Mouse (Mus musculus): ENCODE measurements at regions not wholly inside any gene's neighbourhood (a gene's known extent, or its start where the extent isn't known, plus 50 kb on each side); places are given as distances from the start of the nearest gene placed in this dataset.

GRCm38 (mm10) chr1:98268853-98269252, 152.1 kb upstream of the Slco6d1 start:
- no peak overlapping the region for H3K4me2 ChIP-seq
- H3K36me3 ChIP-seq (ENCODE audit: control insufficient read depth, insufficient read depth, low read length) = no peaks in the 10 kb centered on the region
- H3K27me3 ChIP-seq (ENCODE audit: control insufficient read depth, insufficient read depth, low read length) = no peaks in the 10 kb centered on the region
- no peak for DNase-seq (ENCODE audit: low spot score, missing footprints)
- no peak overlapping the region for H3K9ac ChIP-seq (ENCODE audit: low read length)
- H3K9me3 ChIP-seq (ENCODE audit: control insufficient read depth, low read length) = no peaks in the 10 kb centered on the region
- WGBS = 66% methylated on average over 2 of the region's 2 CpGs
- no peak overlapping the region for H3K27ac ChIP-seq (ENCODE audit: low read depth, low read length)
- no peaks in the 10 kb centered on the region for H3K4me1 ChIP-seq (ENCODE audit: control insufficient read depth, insufficient read depth, low read length)
- no peak for ATAC-seq (ENCODE audit: low FRiP score)
- H3K4me3 ChIP-seq (ENCODE audit: low read depth, low read length) = no peak overlapping the region

GRCm38 (mm10) chr1:98270212-98270611, 150.7 kb upstream of the Slco6d1 start:
- WGBS = 69% methylated on average over 1 of the region's 1 CpGs
- DNase-seq (ENCODE audit: low spot score, missing footprints) (no peak), ATAC-seq (ENCODE audit: low FRiP score) (no peak)
- no peaks in the 10 kb centered on the region for H3K36me3 ChIP-seq (ENCODE audit: control insufficient read depth, insufficient read depth, low read length)
- no peaks in the 10 kb centered on the region for H3K27me3 ChIP-seq (ENCODE audit: control insufficient read depth, insufficient read depth, low read length)
- H3K9ac ChIP-seq (ENCODE audit: low read length) = no peak overlapping the region
- no peak overlapping the region for H3K4me2 ChIP-seq
- H3K4me1 ChIP-seq (ENCODE audit: control insufficient read depth, insufficient read depth, low read length) = no peaks in the 10 kb centered on the region
- no peak overlapping the region for H3K27ac ChIP-seq (ENCODE audit: low read depth, low read length)
- H3K4me3 ChIP-seq (ENCODE audit: low read depth, low read length) = no peak overlapping the region
- no peaks in the 10 kb centered on the region for H3K9me3 ChIP-seq (ENCODE audit: control insufficient read depth, low read length)

DNA sequence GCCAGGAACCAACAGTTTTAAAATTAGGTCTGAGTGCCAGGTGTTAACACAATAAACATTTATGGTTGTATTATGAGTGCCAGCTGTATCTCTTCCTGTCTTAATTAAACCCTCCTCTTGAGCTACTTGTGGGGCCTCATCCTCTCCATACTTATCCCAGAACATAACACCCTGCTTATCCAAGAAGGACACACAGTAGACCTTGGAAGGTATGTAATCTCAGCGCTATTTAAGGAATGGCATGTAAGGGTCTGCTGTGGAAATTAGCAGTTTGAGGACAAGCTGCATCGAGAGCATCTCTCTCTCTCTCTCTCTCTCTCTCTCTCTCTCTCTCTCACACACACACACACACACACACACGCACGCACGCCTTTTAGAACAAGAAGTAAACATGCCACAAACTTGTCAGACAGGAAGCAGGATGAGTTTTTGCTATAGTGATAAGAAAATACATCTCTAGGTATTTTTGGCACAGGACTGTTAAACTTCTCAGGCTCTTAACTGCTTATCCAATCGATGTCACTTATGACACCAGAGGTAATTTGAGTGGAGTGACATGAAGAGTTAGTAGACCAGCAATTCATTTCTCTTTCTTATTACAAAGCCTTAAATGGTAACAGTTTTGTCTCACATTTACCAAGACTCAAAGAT, 146.8 kb upstream of the Slco6d1 start:
- no peaks in the 10 kb centered on the region for H3K36me3 ChIP-seq (ENCODE audit: control insufficient read depth, insufficient read depth, low read length)
- H3K4me1 ChIP-seq (ENCODE audit: control insufficient read depth, insufficient read depth, low read length) = no peaks in the 10 kb centered on the region
- H3K9me3 ChIP-seq (ENCODE audit: control insufficient read depth, low read length) = no peaks in the 10 kb centered on the region
- H3K4me2 ChIP-seq = no peak overlapping the region
- DNase-seq (ENCODE audit: low spot score, missing footprints) (no peak), ATAC-seq (ENCODE audit: low FRiP score) (no peak)
- no peak overlapping the region for H3K4me3 ChIP-seq (ENCODE audit: low read depth, low read length)
- H3K9ac ChIP-seq (ENCODE audit: low read length) = no peak overlapping the region
- H3K27ac ChIP-seq (ENCODE audit: low read depth, low read length) = no peak overlapping the region
- WGBS = 81% methylated on average over 6 of the region's 6 CpGs
- H3K27me3 ChIP-seq (ENCODE audit: control insufficient read depth, insufficient read depth, low read length) = no peaks in the 10 kb centered on the region

DNA sequence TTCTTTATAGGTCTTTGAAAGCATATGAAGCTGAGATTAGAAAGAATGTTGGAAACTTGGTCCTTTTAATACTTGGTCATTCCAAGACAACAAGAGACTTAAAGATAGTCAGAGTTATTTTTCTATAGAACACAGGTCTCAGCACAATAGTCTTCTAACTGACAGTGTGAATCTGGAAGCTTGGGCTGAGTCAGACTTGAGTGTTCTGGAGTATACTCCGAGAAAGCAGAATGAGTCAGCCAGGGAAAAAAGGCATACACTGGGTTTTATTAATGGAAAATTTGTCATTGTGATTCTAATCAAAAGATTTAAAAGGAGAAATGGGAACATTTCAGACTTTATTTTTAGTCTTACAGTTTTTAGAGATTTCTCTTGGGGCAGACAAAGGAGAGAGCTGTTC, 145.4 kb upstream of the Slco6d1 start:
- Histone ChIP-seq H3K4me1 (ENCODE audit: control insufficient read depth, insufficient read depth, low read length) (no peaks in the 10 kb centered on the region), H3K27ac (ENCODE audit: low read depth, low read length) (no peak overlapping the region), H3K9me3 (ENCODE audit: control insufficient read depth, low read length) (no peaks in the 10 kb centered on the region), H3K27me3 (ENCODE audit: control insufficient read depth, insufficient read depth, low read length) (no peaks in the 10 kb centered on the region), H3K4me2 (no peak overlapping the region), H3K4me3 (ENCODE audit: low read depth, low read length) (no peak overlapping the region), H3K9ac (ENCODE audit: low read length) (no peak overlapping the region), H3K36me3 (ENCODE audit: control insufficient read depth, insufficient read depth, low read length) (no peaks in the 10 kb centered on the region)
- ATAC-seq (ENCODE audit: low FRiP score) (no peak), DNase-seq (ENCODE audit: low spot score, missing footprints) (no peak)
- 85% methylated on average over 1 of the region's 1 CpGs for WGBS

GRCm38 (mm10) chr1:98279446-98280048, 141.4 kb upstream of the Slco6d1 start:
- Histone ChIP-seq H3K9ac (ENCODE audit: low read length) (no peak overlapping the region), H3K4me3 (ENCODE audit: low read depth, low read length) (no peak overlapping the region)
- 81% methylated on average over 2 of the region's 2 CpGs for WGBS

DNA sequence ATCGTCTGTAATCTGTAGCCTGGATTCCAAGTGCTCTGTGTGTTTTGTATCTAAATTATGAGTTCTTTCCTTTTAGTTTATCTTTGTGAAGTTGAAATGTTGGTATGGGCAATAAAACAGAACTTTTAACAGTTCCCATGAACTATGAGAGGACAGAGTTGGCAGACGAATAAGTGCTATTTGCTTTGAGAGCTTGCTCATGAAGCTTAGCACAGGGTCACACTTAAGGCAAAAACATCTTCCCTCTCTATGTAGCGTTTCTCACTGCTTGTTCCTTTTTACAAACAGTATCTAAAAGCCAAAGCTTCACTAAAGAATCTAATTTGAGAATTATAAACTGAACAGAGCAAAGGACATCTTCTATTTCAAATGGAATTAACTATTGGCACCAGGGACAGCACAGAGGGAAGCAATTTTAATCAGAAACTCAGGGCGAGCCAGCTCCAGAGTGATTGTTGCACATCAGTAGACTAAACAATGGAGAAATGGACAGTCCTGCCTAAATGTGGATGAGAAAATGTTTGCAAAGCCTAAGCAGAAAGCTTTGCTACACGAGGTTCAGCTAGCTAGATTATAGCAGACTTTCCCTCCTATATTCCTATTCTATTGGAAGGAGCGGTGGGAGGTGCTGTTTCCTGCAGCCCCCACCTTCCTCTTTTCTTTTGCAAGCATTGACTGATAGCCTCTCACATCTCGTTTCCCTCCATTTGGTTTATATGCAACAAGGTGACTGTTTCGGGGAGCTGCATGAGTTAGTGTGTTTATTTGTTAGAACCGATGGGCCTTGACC, 140.5 kb upstream of the Slco6d1 start:
- Histone ChIP-seq H3K4me3 (ENCODE audit: low read depth, low read length) (no peak overlapping the region), H3K27ac (ENCODE audit: low read depth, low read length) (no peak overlapping the region), H3K4me2 (no peak overlapping the region), H3K9ac (ENCODE audit: low read length) (no peak overlapping the region), H3K4me1 (ENCODE audit: control insufficient read depth, insufficient read depth, low read length) (no peaks in the 10 kb centered on the region), H3K9me3 (ENCODE audit: control insufficient read depth, low read length) (no peaks in the 10 kb centered on the region), H3K36me3 (ENCODE audit: control insufficient read depth, insufficient read depth, low read length) (no peaks in the 10 kb centered on the region), H3K27me3 (ENCODE audit: control insufficient read depth, insufficient read depth, low read length) (no peaks in the 10 kb centered on the region)
- no peak for ATAC-seq (ENCODE audit: low FRiP score)
- DNase-seq (ENCODE audit: low spot score, missing footprints) = no peak
- 80% methylated on average over 9 of the region's 9 CpGs for WGBS

More at GRCm38 (mm10) chr1:98279446-98280048, 141.4 kb upstream of the Slco6d1 start:
- Histone ChIP-seq H3K4me2 (no peak overlapping the region), H3K27me3 (ENCODE audit: control insufficient read depth, insufficient read depth, low read length) (no peaks in the 10 kb centered on the region), H3K27ac (ENCODE audit: low read depth, low read length) (no peak overlapping the region), H3K9me3 (ENCODE audit: control insufficient read depth, low read length) (no peaks in the 10 kb centered on the region), H3K36me3 (ENCODE audit: control insufficient read depth, insufficient read depth, low read length) (no peaks in the 10 kb centered on the region), H3K4me1 (ENCODE audit: control insufficient read depth, insufficient read depth, low read length) (no peaks in the 10 kb centered on the region)
- no peak for DNase-seq (ENCODE audit: low spot score, missing footprints)
- no peak for ATAC-seq (ENCODE audit: low FRiP score)

DNA sequence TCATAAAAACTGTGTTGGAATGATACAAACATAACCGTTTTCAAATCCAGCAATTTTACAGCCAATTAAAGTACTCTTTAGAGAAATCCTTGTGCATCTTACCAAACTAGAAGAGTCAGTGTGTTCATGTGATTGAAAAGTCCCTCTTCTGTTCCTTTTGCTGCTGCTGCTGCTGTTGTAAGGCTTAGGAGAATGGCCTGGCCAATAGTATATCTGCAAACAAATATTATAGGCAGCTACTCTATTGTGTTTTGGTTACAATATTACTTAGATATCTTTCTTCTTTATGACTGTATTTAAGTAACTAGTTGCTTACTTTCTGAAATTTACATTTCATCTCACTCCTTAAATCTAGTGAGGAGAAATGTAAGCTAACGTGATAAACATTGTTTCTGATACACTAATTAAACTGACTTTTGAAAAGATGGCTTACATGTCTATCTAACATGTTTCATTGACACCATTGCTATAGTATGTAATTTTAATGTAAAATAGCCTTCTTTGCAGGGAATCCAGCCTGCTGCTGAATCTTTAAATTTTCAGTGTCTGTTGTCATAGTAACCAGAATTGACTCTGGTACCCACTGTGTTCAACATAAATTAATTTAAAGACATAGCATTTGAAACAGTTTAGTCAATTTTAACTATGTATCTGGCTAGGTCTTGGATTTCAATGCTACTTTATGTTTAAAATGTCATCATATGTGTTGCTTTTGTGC, 139.7 kb upstream of the Slco6d1 start:
- Histone ChIP-seq H3K9ac (ENCODE audit: low read length) (no peak overlapping the region), H3K27me3 (ENCODE audit: control insufficient read depth, insufficient read depth, low read length) (no peaks in the 10 kb centered on the region), H3K27ac (ENCODE audit: low read depth, low read length) (no peak overlapping the region), H3K4me1 (ENCODE audit: control insufficient read depth, insufficient read depth, low read length) (no peaks in the 10 kb centered on the region), H3K4me2 (no peak overlapping the region), H3K9me3 (ENCODE audit: control insufficient read depth, low read length) (no peaks in the 10 kb centered on the region), H3K4me3 (ENCODE audit: low read depth, low read length) (no peak overlapping the region), H3K36me3 (ENCODE audit: control insufficient read depth, insufficient read depth, low read length) (no peaks in the 10 kb centered on the region)
- no peak for DNase-seq (ENCODE audit: low spot score, missing footprints)
- 81% methylated on average over 2 of the region's 2 CpGs for WGBS
- ATAC-seq (ENCODE audit: low FRiP score) = no peak

DNA sequence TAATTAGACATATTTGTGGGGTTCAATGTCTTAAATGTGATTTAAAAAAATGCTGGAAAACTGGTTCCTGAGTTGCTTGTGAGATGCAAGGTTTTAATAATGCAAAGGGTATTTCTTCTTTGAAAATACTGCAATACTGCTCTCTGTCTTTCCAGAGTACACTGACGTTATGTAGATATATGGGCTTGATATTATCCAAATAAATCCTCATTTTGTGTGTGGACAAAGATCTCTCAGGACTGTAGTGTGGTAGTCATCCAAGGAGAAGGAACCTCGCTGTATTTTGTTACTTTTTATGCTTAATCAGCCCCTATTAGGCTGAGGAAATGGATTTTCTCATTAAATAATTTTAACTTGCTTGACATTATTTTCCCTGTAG, 139.2 kb upstream of the Slco6d1 start:
- ATAC-seq (ENCODE audit: low FRiP score) = no peak
- no peak overlapping the region for H3K27ac ChIP-seq (ENCODE audit: low read depth, low read length)
- WGBS = 83% methylated on average over 2 of the region's 2 CpGs

DNA sequence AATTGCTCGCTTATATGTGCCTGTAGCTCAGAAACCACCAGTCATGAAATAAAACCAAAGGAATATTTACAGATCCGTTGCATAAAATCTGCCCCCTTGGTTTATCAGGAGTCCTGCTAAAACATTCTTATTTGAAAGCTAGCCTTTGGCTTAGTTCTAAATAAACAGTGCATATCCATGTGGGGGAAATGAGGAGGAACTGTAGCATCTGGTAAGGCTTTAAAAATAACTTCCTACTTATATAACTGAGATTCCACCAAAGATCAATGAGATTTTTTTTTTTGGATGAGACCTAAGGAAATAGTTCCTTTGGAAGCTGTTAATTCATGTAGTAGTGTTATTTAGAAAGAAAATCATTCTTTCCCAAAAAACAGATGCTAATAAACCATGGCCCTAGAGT, 117.8 kb upstream of the Slco6d1 start:
- Histone ChIP-seq H3K4me1 (ENCODE audit: control insufficient read depth, insufficient read depth, low read length) (no peaks in the 10 kb centered on the region), H3K4me3 (ENCODE audit: low read depth, low read length) (no peak overlapping the region), H3K9ac (ENCODE audit: low read length) (no peak overlapping the region), H3K27ac (ENCODE audit: low read depth, low read length) (no peak overlapping the region), H3K4me2 (no peak overlapping the region), H3K9me3 (ENCODE audit: control insufficient read depth, low read length) (no peaks in the 10 kb centered on the region), H3K27me3 (ENCODE audit: control insufficient read depth, insufficient read depth, low read length) (no peaks in the 10 kb centered on the region), H3K36me3 (ENCODE audit: control insufficient read depth, insufficient read depth, low read length) (no peaks in the 10 kb centered on the region)
- whole genome bisulfite sequencing = 85% methylated on average over 2 of the region's 2 CpGs
- ATAC-seq (ENCODE audit: low FRiP score) (no peak), DNase-seq (ENCODE audit: low spot score, missing footprints) (no peak)

More for the DNA sequence above, 139.2 kb upstream of the Slco6d1 start:
- Histone ChIP-seq H3K4me2 (no peak overlapping the region), H3K27me3 (ENCODE audit: control insufficient read depth, insufficient read depth, low read length) (no peaks in the 10 kb centered on the region), H3K4me3 (ENCODE audit: low read depth, low read length) (no peak overlapping the region), H3K9ac (ENCODE audit: low read length) (no peak overlapping the region), H3K9me3 (ENCODE audit: control insufficient read depth, low read length) (no peaks in the 10 kb centered on the region), H3K36me3 (ENCODE audit: control insufficient read depth, insufficient read depth, low read length) (no peaks in the 10 kb centered on the region), H3K4me1 (ENCODE audit: control insufficient read depth, insufficient read depth, low read length) (no peaks in the 10 kb centered on the region)
- no peak for DNase-seq (ENCODE audit: low spot score, missing footprints)

Data from midbrain, embryonic 11.5 days (tissue).